Mouse (Mus musculus) liver, embryonic 11.5 days (tissue): Measurements from ENCODE around the gene Cdh26. TPM values are rescaled to one million over a fixed set of nuclear protein-coding genes. Genes with fewer than 3 reads are reported as not detected.

Experiments
- ATAC-seq: fragments of 200-750 bp; cut with Nextera tagmentation; replicated peaks from 2 replicates; pipeline ENCODE4 v1.8.0; 2017; ENCODE audit warnings: moderate number of reproducible peaks, mild to moderate bottlenecking, moderate TSS enrichment, moderate library complexity; ENCODE audit not compliant: low FRiP score
- DNase-seq: peaks from one replicate; pipeline ENCODE4 v3.0.0-alpha.2; 2017; ENCODE audit warnings: low spot score
- H3K27ac ChIP-seq: fragments of 300-500 bp; sonication (generic); 2 replicates; pipeline ENCODE4 v1.5.1; 2014; ENCODE audit warnings: mild to moderate bottlenecking, low read depth, low read length, control low read depth
- H3K27me3 ChIP-seq: fragments of 300-500 bp; sonication (generic); replicated peaks from 2 replicates; pipeline ENCODE4 v1.6.1; 2014; ENCODE audit warnings: low read length, mixed read lengths; ENCODE audit not compliant: control insufficient read depth, insufficient read depth
- H3K36me3 ChIP-seq: fragments of 300-500 bp; sonication (generic); 2 replicates; pipeline ENCODE4 v1.6.1; 2014; ENCODE audit warnings: mild to moderate bottlenecking, low read length, moderate library complexity, mixed read lengths; ENCODE audit not compliant: control insufficient read depth, insufficient read depth
- H3K4me1 ChIP-seq: fragments of 300-500 bp; sonication (generic); replicated peaks from 2 replicates; pipeline ENCODE4 v1.6.1; 2014; ENCODE audit warnings: low read length, mixed read lengths; ENCODE audit not compliant: control insufficient read depth, insufficient read depth
- H3K4me2 ChIP-seq: fragments of 300-500 bp; sonication (generic); 2 replicates; pipeline ENCODE4 v1.6.1; 2014; ENCODE audit warnings: mild to moderate bottlenecking, control low read depth, moderate library complexity
- H3K4me3 ChIP-seq: fragments of 300-500 bp; sonication (generic); 2 replicates; pipeline ENCODE4 v1.5.1; 2014; ENCODE audit warnings: low read depth, low read length, control low read depth
- H3K9ac ChIP-seq: fragments of 300-500 bp; sonication (generic); 2 replicates; pipeline ENCODE4 v1.6.1; 2014; ENCODE audit warnings: low read depth, low read length, control low read depth
- H3K9me3 ChIP-seq: fragments of 300-500 bp; sonication (generic); 2 replicates; pipeline ENCODE4 v1.6.1; 2016; ENCODE audit warnings: low read length, inconsistent platforms, mixed read lengths; ENCODE audit not compliant: control insufficient read depth
- WGBS: fragments of 180-500 bp; shearing (Covaris S2); extraction: QIAGEN DNeasy Blood & Tissue Kit; methylation state at CpG from one replicate; pipeline ENCODE4 v1.1.7; 2014; 5-methylcytosine and 5-hydroxymethylcytosine counted together
- polyA plus RNA-seq: library from polyadenylated mRNA; unstranded; fragments of >200 nt; fragmentation: Nextera tagmentation; extraction: Ambion mirVana; gene quantifications from 2 replicates; pipeline ENCODE4 v1.2.1, GENCODE M21; 2014

Gene Cdh26
- polyA plus RNA-seq, 1 experiment from 2014 or later: not detected

GRCm38 (mm10) chr2:178454664-178455516, 24.6 kb downstream of the Cdh26 start:
- DNase-seq (no peak), ATAC-seq (no peak; the same call in 1 of the 2 replicates)
- H3K27me3 ChIP-seq: no peaks in the 10 kb centered on the region
- H3K9me3 ChIP-seq: no peaks in the 10 kb centered on the region
- H3K9ac ChIP-seq: no peak overlapping the region
- 54% methylated on average over 17 of the region's 17 CpGs for WGBS
- H3K36me3 ChIP-seq: no peaks in the 10 kb centered on the region
- peak overlapping the region; percentile 52 for H3K27ac ChIP-seq
- H3K4me1 ChIP-seq: no peaks in the 10 kb centered on the region
- H3K4me3 ChIP-seq: no peak overlapping the region
- H3K4me2 ChIP-seq: no peak overlapping the region

- no peaks in the 10 kb centered on the region for H3K4me1 ChIP-seq
- H3K4me2 ChIP-seq: no peak overlapping the region
- H3K9ac ChIP-seq: no peak overlapping the region
- no peak overlapping the region for H3K4me3 ChIP-seq
- WGBS: 82% methylated on average over 6 of the region's 6 CpGs
- H3K9me3 ChIP-seq: no peaks in the 10 kb centered on the region
- H3K27ac ChIP-seq: no peak overlapping the region
- no peak for ATAC-seq
- no peaks in the 10 kb centered on the region for H3K27me3 ChIP-seq
- DNase-seq: no peak
- H3K36me3 ChIP-seq: no peaks in the 10 kb centered on the region
Measured at GRCm38 (mm10) chr2:178457414-178457813, 27.1 kb downstream of the Cdh26 start.

- no peaks in the 10 kb centered on the region for H3K9me3 ChIP-seq
- no peak overlapping the region for H3K9ac ChIP-seq
- H3K27ac ChIP-seq: no peak overlapping the region
- no peak overlapping the region for H3K4me2 ChIP-seq
- no peaks in the 10 kb centered on the region for H3K4me1 ChIP-seq
- H3K4me3 ChIP-seq: no peak overlapping the region
- no peaks in the 10 kb centered on the region for H3K27me3 ChIP-seq
- no peak for ATAC-seq
- WGBS: 63% methylated on average over 5 of the region's 5 CpGs
- no peaks in the 10 kb centered on the region for H3K36me3 ChIP-seq
- DNase-seq: no peak
Measured at GRCm38 (mm10) chr2:178460353-178460752, 30.0 kb downstream of the Cdh26 start.

- Histone ChIP-seq H3K27ac (no peak overlapping the region), H3K4me1 (0 out of 2 replicates have a peak, but pooled peaks cover 3% of the 10 kb centered on the region), H3K9me3 (no peaks in the 10 kb centered on the region), H3K9ac (no peak overlapping the region), H3K36me3 (no peaks in the 10 kb centered on the region), H3K4me2 (no peak overlapping the region), H3K27me3 (no peaks in the 10 kb centered on the region), H3K4me3 (no peak overlapping the region)
- DNase-seq (no peak), ATAC-seq (0 out of 2 replicates have a peak, but pooled peaks have one; percentile 35)
- 70% methylated on average over 17 of the region's 17 CpGs for WGBS
Measured at GRCm38 (mm10) chr2:178471546-178472480, 41.5 kb downstream of the Cdh26 start.

GRCm38 (mm10) chr2:178473916-178474315, 43.6 kb downstream of the Cdh26 start:
- no peaks in the 10 kb centered on the region for H3K27me3 ChIP-seq

GRCm38 (mm10) chr2:178477228-178477627, 46.9 kb downstream of the Cdh26 start:
- Histone ChIP-seq H3K36me3 (no peaks in the 10 kb centered on the region), H3K27me3 (no peaks in the 10 kb centered on the region), H3K27ac (no peak overlapping the region), H3K9ac (no peak overlapping the region), H3K4me2 (no peak overlapping the region), H3K4me1 (no peaks in the 10 kb centered on the region), H3K4me3 (no peak overlapping the region), H3K9me3 (no peaks in the 10 kb centered on the region)
- WGBS: 69% methylated on average over 2 of the region's 2 CpGs
- no peak for ATAC-seq
- no peak for DNase-seq

More at GRCm38 (mm10) chr2:178473916-178474315, 43.6 kb downstream of the Cdh26 start:
- H3K4me3 ChIP-seq: no peak overlapping the region
- H3K4me1 ChIP-seq: 0 out of 2 replicates have a peak, but pooled peaks cover 3% of the 10 kb centered on the region
- H3K27ac ChIP-seq: no peak overlapping the region
- H3K36me3 ChIP-seq: no peaks in the 10 kb centered on the region
- H3K4me2 ChIP-seq: no peak overlapping the region
- DNase-seq: no peak
- 76% methylated on average over 10 of the region's 10 CpGs for WGBS
- no peak overlapping the region for H3K9ac ChIP-seq
- no peak for ATAC-seq
- no peaks in the 10 kb centered on the region for H3K9me3 ChIP-seq

GRCm38 (mm10) chr2:178479011-178479410, 48.7 kb downstream of the Cdh26 start:
- WGBS: 80% methylated on average over 2 of the region's 2 CpGs
- ATAC-seq (no peak), DNase-seq (no peak)
- H3K9me3 ChIP-seq: no peaks in the 10 kb centered on the region
- H3K4me1 ChIP-seq: no peaks in the 10 kb centered on the region
- no peaks in the 10 kb centered on the region for H3K36me3 ChIP-seq
- no peak overlapping the region for H3K27ac ChIP-seq
- no peak overlapping the region for H3K4me3 ChIP-seq
- H3K27me3 ChIP-seq: no peaks in the 10 kb centered on the region
- H3K9ac ChIP-seq: no peak overlapping the region
- H3K4me2 ChIP-seq: no peak overlapping the region

- Histone ChIP-seq H3K27me3 (no peaks in the 10 kb centered on the region), H3K4me1 (no peaks in the 10 kb centered on the region), H3K4me2 (no peak overlapping the region), H3K4me3 (no peak overlapping the region), H3K27ac (no peak overlapping the region), H3K36me3 (no peaks in the 10 kb centered on the region), H3K9ac (no peak overlapping the region), H3K9me3 (no peaks in the 10 kb centered on the region)
- 77% methylated on average over 2 of the region's 2 CpGs for WGBS
- no peak for DNase-seq
- no peak for ATAC-seq
Measured at GRCm38 (mm10) chr2:178480932-178481331, 50.6 kb downstream of the Cdh26 start.
